Mouse (Mus musculus): Measurements from ENCODE around the gene Nav2. TPM values are rescaled to one million over a fixed set of nuclear protein-coding genes. Genes with fewer than 3 reads are reported as not detected.
A peak's percentile ranks its signal among the peaks of the same experiment; 100 is the strongest.

The Nav2 gene
- polyA plus RNA-seq, 1 experiment from 2014 or later = 25.8 TPM

DNA sequence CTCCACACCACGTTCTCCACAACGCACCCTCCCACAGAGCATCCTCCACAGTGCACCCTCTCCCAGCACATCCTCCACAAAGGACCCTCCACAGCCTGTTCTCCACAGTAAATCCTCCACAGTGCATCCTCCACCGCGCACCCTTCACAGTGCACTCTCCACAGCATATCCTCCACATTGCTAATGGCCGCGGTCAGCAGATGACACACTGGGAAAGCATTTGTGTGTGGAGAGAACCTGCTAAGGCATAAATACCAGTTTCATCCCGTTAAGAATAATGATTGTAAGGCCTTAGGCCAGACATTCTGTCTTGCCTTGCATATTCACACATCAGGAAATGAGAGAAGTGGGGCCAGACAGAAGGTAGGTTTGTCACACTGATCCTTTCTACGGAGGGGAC is 219.7 kb downstream of the Nav2 start:
- Histone ChIP-seq H3K4me3 (no peak overlapping the region), H3K4me1 (peaks cover 3% of the 10 kb centered on the region; the same call in 1 of the 2 replicates), H3K9me3 (replicated peaks) (no peaks in the 10 kb centered on the region), H3K36me3 (no peaks in the 10 kb centered on the region), H3K27ac (no peak overlapping the region), H3K9ac (no peak overlapping the region), H3K4me2 (replicated peaks) (no peak overlapping the region), H3K27me3 (0 out of 2 replicates have a peak, but pooled peaks cover 5% of the 10 kb centered on the region)
- 87% methylated on average over 8 of the region's 8 CpGs for WGBS
- no peak; the same call in 1 of the 2 replicates for ATAC-seq (ENCODE audit: low FRiP score)

DNA sequence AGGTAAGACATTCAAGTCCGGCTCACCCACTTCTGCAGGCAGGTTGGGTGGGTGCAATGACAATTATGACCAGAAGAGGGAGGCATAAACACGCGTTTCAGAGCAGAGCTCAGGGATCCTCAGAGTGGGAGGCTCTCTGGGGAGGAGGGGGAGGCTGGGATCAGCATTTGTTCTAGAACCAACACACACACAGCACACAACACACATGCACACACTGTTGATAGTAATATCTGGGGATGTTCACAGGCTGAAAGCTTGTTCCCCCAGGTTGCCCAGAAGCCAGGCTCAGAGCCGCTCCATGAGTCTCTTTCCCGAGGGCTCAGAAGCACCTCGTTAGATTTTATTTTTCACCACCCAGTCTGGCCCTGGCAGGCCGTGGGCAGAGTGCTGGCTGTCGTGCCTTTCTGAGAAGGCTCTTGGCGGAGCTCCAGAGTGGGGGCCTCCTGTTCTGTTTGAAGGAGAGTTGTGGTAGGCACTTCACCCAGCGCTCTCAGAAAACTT is 224.4 kb downstream of the Nav2 start:
- ATAC-seq (ENCODE audit: low FRiP score) = peak; percentile 62
- no peak overlapping the region for H3K9ac ChIP-seq

DNA sequence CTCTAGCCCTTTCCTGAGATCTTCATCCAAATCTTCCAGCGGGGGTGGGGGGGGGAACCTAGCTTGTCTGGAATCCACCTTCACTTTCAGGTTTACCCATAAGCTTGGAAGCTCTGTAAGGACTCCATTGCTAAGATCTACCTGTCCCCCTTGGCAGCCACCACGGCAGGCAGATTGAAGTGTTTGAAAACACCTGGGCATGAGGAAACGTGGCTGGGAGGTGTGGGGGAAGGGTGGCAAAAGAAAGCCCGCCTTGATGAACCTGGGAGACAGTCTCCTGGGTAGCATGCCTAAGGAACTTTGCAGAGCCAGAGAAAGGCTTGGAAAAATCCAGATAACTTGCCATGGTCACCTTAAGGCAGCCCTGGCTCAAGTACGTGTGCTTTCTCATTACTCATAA is 225.9 kb downstream of the Nav2 start:
- Histone ChIP-seq H3K27me3 (0 out of 2 replicates have a peak, but pooled peaks cover 5% of the 10 kb centered on the region), H3K9ac (no peak overlapping the region), H3K4me1 (peaks cover 6% of the 10 kb centered on the region; the same call in 1 of the 2 replicates), H3K36me3 (no peaks in the 10 kb centered on the region), H3K4me3 (no peak overlapping the region), H3K4me2 (replicated peaks) (no peak overlapping the region), H3K9me3 (replicated peaks) (no peaks in the 10 kb centered on the region), H3K27ac (no peak overlapping the region)
- WGBS = 79% methylated on average over 5 of the region's 5 CpGs
- no peak for ATAC-seq (ENCODE audit: low FRiP score)

More for the DNA sequence above, 224.4 kb downstream of the Nav2 start:
- 35% methylated on average over 10 of the region's 10 CpGs for WGBS
- no peak overlapping the region for H3K4me3 ChIP-seq
- H3K4me2 ChIP-seq (replicated peaks) = no peak overlapping the region
- 0 out of 2 replicates have a peak, but pooled peaks cover 5% of the 10 kb centered on the region for H3K27me3 ChIP-seq
- H3K27ac ChIP-seq = no peak overlapping the region
- H3K4me1 ChIP-seq = peaks cover 6% of the 10 kb centered on the region; the same call in 1 of the 2 replicates
- no peaks in the 10 kb centered on the region for H3K36me3 ChIP-seq
- H3K9me3 ChIP-seq (replicated peaks) = no peaks in the 10 kb centered on the region

DNA sequence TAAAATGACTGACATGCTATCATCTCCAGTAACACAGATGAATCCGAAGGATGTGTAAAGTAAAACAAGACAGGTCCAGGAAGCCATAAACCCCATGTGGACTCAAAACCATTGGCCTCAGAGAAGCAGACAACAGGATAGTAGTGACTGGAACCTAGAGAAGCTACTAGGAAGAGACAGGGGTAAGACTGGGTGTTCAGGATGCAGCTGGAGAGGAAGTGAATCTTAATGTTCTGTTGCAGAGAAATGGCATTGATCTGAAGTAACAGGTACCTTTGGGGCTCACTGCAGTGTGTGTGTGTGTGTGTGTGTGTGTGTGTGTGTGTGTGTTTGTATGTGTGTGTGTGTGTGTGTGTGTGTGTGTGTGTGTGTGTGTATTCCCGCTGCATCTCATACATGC is 231.2 kb downstream of the Nav2 start:
- no peaks in the 10 kb centered on the region for H3K9me3 ChIP-seq (replicated peaks)
- H3K27me3 ChIP-seq = no peaks in the 10 kb centered on the region
- no peak overlapping the region for H3K27ac ChIP-seq
- H3K4me2 ChIP-seq (replicated peaks) = no peak overlapping the region
- WGBS = 97% methylated on average over 2 of the region's 2 CpGs
- no peak for ATAC-seq (ENCODE audit: low FRiP score)
- H3K4me1 ChIP-seq = 0 out of 2 replicates have a peak, but pooled peaks cover 3% of the 10 kb centered on the region
- no peak overlapping the region for H3K9ac ChIP-seq
- H3K4me3 ChIP-seq = no peak overlapping the region
- no peaks in the 10 kb centered on the region for H3K36me3 ChIP-seq

DNA sequence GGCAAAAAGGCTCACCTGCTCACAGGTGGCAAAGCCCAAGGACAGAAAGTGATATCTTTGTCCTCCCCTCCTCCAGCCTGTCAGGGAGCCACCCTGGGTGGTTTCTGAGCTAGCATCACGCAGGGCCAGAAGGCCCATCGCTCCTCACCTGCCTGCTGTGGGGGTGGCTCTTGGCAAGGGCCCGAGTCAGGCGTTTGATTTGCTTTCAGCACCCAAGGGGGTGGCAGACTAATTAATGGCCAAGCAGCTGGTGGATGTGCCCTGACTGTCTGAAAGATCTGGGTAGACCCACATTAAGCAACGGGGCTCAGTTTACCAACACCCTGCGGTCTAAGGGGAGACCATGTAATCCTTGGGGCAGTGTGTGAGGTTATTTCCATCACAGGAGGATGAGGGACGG is 235.4 kb downstream of the Nav2 start:
- 74% methylated on average over 7 of the region's 7 CpGs for WGBS
- ATAC-seq (ENCODE audit: low FRiP score) = no peak
- Histone ChIP-seq H3K27ac (no peak overlapping the region), H3K4me3 (no peak overlapping the region), H3K27me3 (no peaks in the 10 kb centered on the region), H3K9ac (no peak overlapping the region), H3K9me3 (replicated peaks) (no peaks in the 10 kb centered on the region), H3K4me1 (peaks cover 16% of the 10 kb centered on the region), H3K4me2 (replicated peaks) (no peak overlapping the region), H3K36me3 (no peaks in the 10 kb centered on the region)

DNA sequence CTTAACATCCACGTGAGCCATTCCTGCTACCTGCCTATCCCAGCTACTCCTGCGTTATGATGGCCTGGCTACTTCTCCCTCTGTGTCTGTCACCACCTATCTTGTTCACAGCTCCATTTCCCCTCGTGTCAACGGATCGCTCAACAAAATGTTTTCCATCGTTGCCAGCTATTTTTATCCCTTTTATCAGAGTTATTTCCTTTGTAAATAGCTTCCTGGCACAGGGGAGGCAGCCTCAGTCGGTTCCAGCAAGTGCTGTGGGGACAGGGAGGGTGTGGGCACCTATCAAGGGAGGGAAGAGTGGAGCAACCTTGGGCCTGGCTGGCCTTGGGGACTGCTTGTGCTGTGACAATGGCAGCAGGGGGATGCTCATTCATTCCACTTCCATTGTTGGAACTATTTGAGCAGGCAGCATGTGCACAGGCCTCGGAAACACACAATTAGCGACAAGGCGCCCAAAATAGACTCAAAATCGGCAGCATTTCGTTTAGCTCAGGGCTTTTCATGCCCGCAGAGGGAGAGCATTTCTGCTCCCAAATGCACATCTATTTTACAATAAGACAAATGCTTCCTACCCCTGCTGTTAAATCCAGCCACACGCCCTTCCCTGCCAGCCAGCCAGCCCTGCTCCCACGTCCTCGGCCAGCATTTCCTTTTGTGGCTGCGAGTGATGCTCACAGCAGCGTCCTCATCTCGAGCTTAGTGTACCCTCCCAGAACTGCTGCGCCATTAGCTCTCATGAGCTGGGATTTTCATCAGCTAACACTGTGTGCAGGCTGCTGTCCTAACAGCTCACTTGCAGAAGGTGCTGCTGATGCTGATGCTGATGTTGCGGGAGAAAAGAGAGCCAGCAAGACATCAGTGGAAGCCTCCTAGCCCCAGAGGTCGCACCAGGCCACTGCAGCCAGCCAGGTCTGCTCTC is 237.5 kb downstream of the Nav2 start:
- ATAC-seq (ENCODE audit: low FRiP score) = peak; percentile 39; the same call in 1 of the 2 replicates
- peak overlapping the region; percentile 74 for H3K27ac ChIP-seq
- H3K4me2 ChIP-seq (replicated peaks) = no peak overlapping the region
- H3K36me3 ChIP-seq = no peaks in the 10 kb centered on the region
- peak overlapping the region; percentile 47; the same call in 1 of the 2 replicates for H3K9ac ChIP-seq
- no peaks in the 10 kb centered on the region for H3K9me3 ChIP-seq (replicated peaks)
- peaks cover 16% of the 10 kb centered on the region for H3K4me1 ChIP-seq
- no peak overlapping the region for H3K4me3 ChIP-seq
- 50% methylated on average over 22 of the region's 22 CpGs for WGBS
- no peaks in the 10 kb centered on the region for H3K27me3 ChIP-seq

DNA sequence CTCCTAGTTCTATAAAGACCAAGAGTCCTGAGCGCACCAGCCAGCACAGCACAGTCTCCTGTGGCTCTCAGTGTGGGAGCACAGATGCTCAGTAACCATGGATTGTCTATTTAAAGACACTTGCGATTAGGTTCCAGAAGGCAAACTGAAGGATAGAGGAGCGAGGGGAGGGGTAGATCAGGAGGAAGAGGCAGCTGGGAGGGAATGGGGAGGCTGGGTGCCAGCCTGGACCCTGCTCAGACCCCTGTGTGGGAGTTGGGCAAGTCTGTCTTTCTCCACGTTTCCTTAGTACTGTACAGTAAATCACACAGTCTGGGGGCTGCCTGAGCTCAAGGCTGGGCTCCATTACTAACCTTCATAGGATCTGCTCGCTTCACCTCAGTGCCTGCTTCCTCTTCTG is 243.8 kb downstream of the Nav2 start:
- no peak overlapping the region; the same call in 1 of the 2 replicates for H3K27ac ChIP-seq
- H3K27me3 ChIP-seq = no peaks in the 10 kb centered on the region
- 0 out of 2 replicates have a peak, but pooled peaks cover 10% of the 10 kb centered on the region for H3K36me3 ChIP-seq
- H3K4me3 ChIP-seq = no peak overlapping the region
- peaks cover 12% of the 10 kb centered on the region for H3K9me3 ChIP-seq (replicated peaks)
- ATAC-seq (ENCODE audit: low FRiP score) = no peak
- 0 out of 2 replicates have a peak, but pooled peaks cover 5% of the 10 kb centered on the region for H3K4me1 ChIP-seq
- WGBS = 76% methylated on average over 5 of the region's 5 CpGs
- H3K9ac ChIP-seq = no peak overlapping the region
- H3K4me2 ChIP-seq (replicated peaks) = no peak overlapping the region

DNA sequence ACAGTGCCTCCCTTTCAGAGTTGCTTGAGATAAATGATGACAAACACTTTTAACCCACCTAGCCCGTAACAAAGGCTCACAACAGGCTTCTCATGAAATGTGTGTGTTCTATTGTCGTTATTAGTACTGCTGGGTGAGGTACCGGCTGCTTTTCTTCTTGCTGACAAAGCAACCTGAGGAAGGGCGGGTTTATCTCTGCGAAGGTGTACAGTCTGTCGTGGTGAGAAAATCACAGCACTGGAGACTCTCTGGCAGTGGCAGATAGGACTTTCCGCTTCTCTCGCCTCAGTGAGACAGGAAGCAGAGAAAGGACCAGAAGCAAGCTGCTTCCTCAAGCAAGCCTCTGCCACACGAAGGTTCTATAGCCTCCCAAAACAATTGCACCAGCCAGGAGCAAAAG is 244.2 kb downstream of the Nav2 start:
- Histone ChIP-seq H3K36me3 (0 out of 2 replicates have a peak, but pooled peaks cover 10% of the 10 kb centered on the region), H3K27ac (0 out of 2 replicates have a peak overlapping the region, but pooled peaks have one; percentile 24), H3K4me1 (0 out of 2 replicates have a peak, but pooled peaks cover 5% of the 10 kb centered on the region), H3K27me3 (no peaks in the 10 kb centered on the region), H3K9me3 (replicated peaks) (peaks cover 12% of the 10 kb centered on the region), H3K9ac (no peak overlapping the region), H3K4me2 (replicated peaks) (no peak overlapping the region), H3K4me3 (no peak overlapping the region)
- 72% methylated on average over 9 of the region's 9 CpGs for WGBS
- ATAC-seq (ENCODE audit: low FRiP score) = no peak

DNA sequence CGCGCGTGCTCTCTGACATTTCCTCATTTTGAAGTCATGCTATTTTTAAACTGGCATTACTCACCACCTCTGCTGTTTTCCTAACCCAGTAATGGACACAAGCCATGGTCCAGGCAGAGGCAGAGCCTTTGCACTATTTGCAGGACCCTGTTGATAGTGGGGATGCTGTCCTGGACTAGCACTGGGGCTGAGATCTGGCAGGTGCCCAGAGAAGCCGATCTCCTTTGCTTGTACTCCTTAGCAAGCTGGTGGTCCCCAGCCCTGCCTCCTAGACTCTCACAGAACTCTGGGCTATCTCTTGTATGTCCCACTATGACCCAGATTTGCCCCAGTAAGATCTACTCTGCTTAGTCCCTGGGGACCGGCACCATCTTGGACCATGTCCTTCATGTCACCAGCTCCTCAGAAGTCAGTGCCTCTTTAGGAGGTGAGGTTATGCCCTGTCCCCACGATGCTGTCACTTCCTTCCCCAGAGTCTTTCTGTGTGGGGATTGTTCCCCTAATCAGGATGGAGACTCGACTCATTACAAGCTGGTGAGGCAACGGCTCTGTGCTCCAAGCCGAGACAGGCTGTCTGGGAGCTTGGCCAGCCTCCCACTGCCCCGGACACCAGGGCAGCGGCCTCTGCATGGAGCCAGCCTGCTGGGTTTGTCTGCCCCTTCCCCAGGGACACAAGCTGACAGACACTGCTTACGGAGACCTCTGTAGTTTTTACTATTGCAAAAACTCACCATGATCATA is 250.3 kb downstream of the Nav2 start:
- no peak for ATAC-seq (ENCODE audit: low FRiP score)

DNA sequence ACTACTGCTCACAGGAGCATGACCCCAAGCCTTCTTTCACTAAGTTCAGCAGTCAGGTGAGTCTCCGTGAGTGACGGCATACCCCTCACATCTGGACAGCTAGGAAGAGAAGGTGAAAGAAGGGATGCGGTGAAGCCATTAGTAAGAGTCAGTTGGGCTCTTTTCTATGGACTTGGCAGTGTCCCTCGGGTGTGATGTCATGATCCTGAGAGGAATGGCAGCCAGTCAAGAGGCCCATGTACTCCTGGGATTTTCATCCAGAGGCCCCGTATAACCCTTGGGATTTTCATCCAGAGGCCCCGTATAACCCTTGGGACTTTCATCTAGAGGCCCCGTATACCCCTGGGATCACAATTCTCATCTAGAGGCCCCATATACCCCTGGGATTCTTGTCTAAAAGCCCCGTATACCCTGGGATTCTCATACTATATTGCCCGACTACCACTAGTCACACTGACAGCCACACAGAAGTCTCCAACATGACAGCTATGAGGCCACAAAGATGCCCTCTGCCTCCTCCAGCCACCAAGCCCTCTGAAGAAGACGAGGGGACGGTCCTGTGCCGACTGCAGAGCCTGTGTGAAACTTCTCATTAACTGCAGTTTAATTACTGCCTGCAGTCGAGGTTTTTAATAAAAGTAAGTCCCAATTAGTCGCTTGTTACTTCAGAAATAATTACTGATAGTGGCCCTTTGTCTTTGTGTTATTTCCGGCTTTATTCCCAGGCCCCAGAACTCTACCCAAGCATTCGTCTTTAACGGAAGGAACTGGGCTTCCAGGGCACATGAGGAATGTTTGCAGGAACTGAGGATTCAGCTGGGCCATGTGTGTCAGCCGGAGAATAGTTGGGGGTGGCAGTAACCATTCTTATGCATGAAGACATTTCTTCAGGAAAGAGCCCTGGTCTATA is 251.4 kb downstream of the Nav2 start:
- H3K9ac ChIP-seq = no peak overlapping the region

More for the DNA sequence above, 250.3 kb downstream of the Nav2 start:
- no peak overlapping the region for H3K9ac ChIP-seq
- no peaks in the 10 kb centered on the region for H3K27me3 ChIP-seq
- H3K4me2 ChIP-seq (replicated peaks) = no peak overlapping the region
- H3K36me3 ChIP-seq = 0 out of 2 replicates have a peak, but pooled peaks cover 10% of the 10 kb centered on the region
- H3K9me3 ChIP-seq (replicated peaks) = peaks cover 12% of the 10 kb centered on the region
- peaks cover 29% of the 10 kb centered on the region for H3K4me1 ChIP-seq
- 73% methylated on average over 12 of the region's 12 CpGs for WGBS
- H3K4me3 ChIP-seq = no peak overlapping the region
- H3K27ac ChIP-seq = no peak overlapping the region

DNA sequence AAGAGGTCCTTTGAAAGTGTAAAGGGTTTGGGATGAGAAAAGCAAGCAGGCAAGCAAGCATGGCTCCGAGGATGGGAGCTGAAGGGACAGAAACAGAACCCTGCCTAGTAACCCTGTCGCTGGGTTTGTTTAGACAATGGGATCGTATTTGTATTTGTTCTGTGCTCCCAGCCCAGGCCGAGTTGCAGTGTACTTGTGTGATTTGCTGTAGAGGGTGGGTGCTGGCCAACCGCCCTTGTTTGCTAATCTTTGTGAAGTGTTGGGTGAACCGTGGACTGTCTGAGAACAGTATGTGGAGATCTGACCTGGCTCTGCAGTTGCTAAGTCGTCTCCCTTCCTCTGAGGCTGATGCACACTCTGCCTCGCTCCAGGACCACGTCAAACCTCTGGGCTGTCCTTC is 253.6 kb downstream of the Nav2 start:
- H3K4me2 ChIP-seq (replicated peaks) = no peak overlapping the region
- no peak for ATAC-seq (ENCODE audit: low FRiP score)
- WGBS = 42% methylated on average over 9 of the region's 9 CpGs
- H3K27me3 ChIP-seq = no peaks in the 10 kb centered on the region
- peaks cover 38% of the 10 kb centered on the region for H3K4me1 ChIP-seq
- H3K9me3 ChIP-seq (replicated peaks) = no peaks in the 10 kb centered on the region
- H3K36me3 ChIP-seq = no peaks in the 10 kb centered on the region
- no peak overlapping the region for H3K4me3 ChIP-seq
- no peak overlapping the region for H3K9ac ChIP-seq
- H3K27ac ChIP-seq = no peak overlapping the region

More for the DNA sequence above, 251.4 kb downstream of the Nav2 start:
- H3K4me3 ChIP-seq = no peak overlapping the region
- no peak overlapping the region for H3K27ac ChIP-seq
- H3K4me1 ChIP-seq = peaks cover 37% of the 10 kb centered on the region
- no peak for ATAC-seq (ENCODE audit: low FRiP score)
- peaks cover 10% of the 10 kb centered on the region for H3K9me3 ChIP-seq (replicated peaks)
- 0 out of 2 replicates have a peak, but pooled peaks cover 7% of the 10 kb centered on the region for H3K36me3 ChIP-seq
- H3K27me3 ChIP-seq = no peaks in the 10 kb centered on the region
- H3K4me2 ChIP-seq (replicated peaks) = no peak overlapping the region
- 79% methylated on average over 18 of the region's 18 CpGs for WGBS

All from hindbrain, embryonic 12.5 days (tissue).